Mouse (Mus musculus) left cerebral cortex, adult 11 months (tissue): Measurements from ENCODE around the gene Nfix.
"Not testable (repeated sequence)": the region's sequence is repeated elsewhere in the genome, so short reads cannot be mapped to it uniquely, and the experiment has no call there.

Experiments
- DNase-seq: peaks from one replicate; pipeline ENCODE4 v3.0.0; 2022; ENCODE audit warnings: low spot score

Nfix gene

DNA sequence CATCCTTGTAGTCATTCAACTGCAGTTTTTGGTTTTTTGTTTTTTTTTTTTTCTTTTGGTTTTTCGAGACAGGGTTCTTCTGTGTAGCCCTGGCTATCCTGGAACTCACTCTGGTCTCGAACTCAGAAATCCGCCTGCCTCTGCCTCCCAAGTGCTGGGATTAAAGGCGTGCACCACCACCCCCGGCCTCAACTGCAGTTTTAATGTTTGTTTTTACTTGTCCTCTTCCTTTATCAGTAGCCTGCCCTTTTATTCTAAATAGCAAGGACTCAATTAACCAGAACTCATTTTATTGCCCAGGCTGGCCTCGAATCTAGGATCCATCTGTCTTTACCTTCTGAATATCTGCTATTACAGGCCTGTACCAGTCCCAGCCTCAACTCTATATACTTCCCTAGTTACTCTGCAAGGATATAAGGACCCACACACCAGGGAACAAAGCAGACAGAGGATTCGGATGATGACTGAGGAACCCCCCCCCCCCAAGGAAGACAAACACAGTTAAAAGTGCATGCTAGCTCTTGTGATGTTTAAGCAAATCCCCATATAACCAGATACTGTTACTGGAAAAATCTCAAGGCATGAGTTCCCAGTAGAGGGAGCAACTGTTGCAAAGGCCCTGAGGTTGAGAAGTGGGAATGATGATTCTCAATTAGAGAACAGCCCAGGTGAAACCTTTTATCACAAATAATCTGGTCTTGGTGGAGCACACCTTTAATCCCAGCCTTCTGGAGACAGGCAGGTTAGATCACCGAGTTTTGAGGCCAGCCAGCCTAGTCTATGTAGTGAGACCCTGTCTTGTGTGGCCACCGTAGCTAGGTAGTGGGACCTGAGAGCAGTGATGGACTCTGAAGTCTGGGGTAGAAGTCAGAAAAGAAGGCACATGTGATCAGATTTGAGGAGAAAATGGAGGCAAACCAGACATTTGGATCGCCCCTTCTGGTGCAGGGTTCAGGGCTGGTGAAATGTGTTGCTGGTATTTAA lies 32.9 kb upstream of the Nfix start:
- no peak for DNase-seq

DNA sequence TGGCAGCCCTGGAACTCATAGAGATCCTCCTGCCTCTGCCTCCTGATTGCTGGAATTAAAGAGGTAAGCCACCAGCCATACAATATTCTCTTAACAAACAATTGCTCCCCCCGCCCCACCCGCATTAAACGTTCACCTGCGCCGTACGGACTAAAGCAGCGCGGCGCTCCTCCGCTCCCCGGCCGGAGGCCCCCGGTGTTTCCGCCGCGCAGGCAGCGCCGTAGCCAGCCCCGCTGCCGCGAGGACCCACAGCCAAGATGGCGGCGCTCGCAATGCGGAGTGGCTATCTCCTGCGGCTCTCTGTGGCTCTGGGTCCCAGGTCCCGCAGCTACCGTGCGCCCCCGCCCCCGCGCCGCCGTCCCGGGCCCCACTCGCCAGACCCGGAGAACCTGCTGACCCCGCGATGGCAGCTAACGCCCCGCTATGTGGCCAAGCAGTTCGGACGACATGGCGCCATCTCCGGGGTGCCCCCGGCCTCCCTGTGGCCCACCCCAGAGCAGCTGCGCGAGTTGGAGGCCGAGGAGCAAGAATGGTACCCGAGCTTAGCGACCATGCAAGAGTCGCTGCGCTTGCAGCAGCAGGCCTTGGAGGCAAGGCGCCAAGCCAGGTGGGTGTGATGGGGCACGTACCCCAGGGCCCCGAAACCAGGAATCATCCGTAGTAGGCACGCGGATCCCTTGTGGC lies 32.0 kb upstream of the Nfix start:
- DNase-seq: peak; percentile 59

DNA sequence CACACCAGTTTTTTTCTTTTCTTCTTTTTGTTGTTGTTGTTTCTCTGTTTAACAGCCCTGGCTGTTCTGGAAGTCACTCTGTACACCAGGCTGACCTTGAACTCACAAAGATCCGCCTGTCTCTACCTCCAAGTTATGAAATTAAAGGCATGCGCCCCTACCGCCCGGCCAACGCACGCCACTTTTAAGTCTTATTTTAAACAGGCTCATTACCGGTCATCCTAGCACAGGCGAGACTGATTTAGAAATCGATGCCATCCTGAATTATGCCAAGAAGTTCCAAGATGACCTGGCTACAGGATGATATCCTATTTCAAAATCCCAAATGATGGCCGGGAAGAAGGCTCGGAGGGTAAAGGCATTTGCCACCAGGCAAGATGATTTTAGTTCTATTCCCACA lies 31.3 kb upstream of the Nfix start, which contains the start of gene Gadd45gip1:
Gene Gadd45gip1, plus strand, starts transcription at position 33 of the 400 bp plus-strand sequence.
- no peak for DNase-seq

DNA sequence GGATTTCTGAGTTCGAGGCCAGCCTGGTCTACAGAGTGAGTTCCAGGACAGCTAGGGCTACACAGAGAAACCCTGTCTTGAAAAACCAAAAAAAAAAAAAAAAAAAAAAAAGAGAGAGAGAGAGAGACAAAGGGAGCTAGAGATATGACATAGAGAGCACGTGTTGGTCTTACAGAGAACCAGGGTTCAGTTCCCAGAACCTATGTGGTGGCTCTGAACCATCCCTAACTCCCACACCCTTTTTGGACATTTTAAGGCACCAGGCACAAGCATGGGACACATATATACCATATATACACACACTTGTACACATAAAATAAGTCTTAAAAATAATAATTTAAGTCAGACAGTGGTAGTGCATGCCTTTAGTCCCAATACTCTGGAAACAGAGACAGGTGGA lies 26.4 kb upstream of the Nfix start:
- not testable (repeated sequence) for DNase-seq

- DNase-seq: no peak
Observed at GRCm38 (mm10) chr8:84825636-84826035, 25.5 kb upstream of the Nfix start.

DNA sequence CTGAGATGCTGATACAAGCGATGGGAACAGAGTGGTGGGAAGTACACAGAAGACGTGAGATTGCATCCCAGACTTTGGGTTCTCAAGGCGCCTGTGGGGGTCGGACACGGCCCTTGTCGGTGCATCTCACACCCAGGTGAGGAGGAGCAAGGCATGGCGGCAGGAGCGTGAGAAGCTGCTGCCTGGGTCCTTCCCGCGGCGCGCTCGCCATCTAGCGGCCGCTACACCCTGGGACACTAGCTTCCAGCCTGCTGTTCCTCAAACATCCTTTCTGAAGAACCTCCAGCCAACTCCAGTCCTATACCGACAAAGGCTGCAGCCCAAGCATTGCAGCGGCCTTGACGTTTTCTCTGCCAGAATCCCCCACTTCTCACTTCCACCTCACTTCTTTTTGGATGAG lies 23.5 kb upstream of the Nfix start:
- no peak for DNase-seq

DNA sequence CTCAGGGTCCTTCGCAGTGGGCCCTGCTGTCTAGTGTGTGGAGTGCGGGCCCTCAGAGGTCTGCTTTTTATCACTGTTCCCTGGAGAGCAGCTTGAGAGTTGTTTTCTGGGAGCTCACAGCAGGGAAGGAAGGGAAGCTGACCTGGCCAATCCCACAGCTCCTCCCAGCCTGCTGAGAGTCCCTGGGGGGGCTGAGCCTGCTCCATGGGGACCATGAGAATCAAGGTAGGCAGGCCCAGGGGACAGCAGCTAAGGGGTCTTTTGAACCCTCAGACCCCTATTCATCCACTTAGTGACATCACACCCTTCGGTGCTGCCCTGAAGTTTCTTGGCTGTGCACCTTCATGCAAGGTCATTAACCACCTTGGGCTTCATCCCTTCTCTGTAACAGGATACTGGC lies 22.6 kb upstream of the Nfix start, which contains the start of gene Dand5:
Gene Dand5, minus strand, starts transcription at position 101 of the 400 bp plus-strand sequence.
- DNase-seq: no peak

DNA sequence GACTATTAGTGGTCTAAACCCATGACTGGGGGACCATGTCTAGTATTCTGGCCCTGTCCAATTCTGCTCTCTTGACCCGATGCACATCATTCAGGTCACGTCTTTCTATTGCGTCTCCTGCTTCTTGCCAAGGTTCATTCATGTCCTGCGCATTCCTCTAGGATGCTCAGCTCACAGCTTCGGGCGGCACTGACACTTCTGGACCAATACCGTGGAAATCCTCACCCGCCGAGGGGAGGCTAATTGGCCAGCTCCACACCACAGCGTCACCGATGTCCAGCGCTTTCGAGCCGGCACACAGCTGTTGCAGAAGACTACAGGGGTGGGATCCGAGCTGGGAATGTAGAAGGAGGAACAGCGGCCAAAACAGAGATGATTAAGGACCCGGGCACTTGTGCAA lies 16.0 kb upstream of the Nfix start:
- no peak for DNase-seq

GRCm38 (mm10) chr8:84815547-84815946 lies 15.4 kb upstream of the Nfix start:
- DNase-seq: peak; percentile 83

GRCm38 (mm10) chr8:84814555-84815441 lies 14.7 kb upstream of the Nfix start:
- no peak for DNase-seq

DNA sequence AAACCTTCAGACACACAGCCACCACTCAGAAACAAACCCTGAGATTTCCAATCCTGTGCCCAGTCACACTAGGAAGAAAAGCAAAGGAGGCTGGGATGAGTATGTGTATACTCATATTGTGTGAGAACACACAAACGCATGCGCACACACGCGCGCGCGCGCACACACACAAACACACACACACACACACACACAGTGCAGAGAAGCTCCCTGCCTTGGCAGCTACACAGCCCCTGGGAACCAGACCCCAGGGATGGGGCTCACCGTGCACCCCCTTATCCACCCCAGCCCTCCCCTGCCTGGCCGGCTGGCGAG lies 14.1 kb upstream of the Nfix start:
- no peak for DNase-seq

DNA sequence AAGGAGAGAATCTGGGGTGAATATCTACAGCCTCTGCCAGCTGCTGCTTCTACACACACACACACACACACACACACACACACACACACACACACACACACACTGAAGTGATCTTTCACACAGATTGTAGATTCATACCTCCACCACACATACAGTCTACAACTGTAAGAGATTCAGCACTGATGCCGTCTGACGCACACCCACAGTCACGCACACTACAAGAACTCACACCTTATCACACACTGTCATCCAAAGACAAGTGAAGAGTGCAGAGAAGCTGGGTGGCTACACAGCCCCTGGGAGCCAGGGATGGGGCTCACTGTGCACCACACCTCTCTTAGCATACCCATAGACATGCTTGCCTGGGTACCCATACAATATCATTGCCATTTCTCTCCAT lies 13.7 kb upstream of the Nfix start:
- no peak for DNase-seq

DNA sequence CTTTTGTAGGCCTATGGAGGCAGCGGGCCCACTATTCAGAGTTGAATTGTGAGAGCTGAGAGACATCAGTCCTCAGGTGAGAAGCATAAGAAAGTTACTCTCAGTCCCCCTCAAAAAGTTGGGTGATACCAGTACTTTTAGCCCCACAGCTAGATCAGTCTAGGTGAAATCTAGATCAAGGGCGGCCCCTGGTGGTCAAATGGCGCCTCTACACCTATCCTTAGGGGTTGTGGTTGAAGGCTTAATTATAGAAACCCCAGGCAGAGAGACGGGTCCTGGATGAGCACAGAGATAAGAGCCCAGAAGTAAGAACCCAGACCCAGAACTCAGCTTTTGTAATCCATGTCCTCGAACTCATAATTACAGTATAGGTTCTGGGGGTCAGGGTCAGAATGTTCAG lies 12.9 kb upstream of the Nfix start:
- no peak for DNase-seq

DNA sequence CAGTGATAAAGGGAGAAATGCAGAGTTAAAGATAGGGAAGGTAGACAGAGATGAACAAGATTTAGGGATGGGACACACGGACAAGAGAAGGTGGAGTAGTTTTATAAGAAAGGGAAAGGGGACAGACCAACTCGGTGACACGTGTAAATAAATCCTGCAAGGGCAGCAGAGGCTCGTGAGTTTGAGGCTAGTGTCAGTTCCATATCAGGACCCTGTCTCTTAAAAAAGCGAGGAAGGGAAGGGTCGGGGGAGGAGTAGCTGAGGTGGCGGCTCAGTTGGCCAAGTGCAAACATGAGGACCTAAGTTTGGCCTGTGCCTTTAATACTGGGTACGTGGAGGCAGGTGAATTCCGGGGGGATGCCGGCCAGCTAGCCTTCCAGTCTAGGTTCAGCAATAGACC lies 11.2 kb upstream of the Nfix start:
- DNase-seq: no peak

DNA sequence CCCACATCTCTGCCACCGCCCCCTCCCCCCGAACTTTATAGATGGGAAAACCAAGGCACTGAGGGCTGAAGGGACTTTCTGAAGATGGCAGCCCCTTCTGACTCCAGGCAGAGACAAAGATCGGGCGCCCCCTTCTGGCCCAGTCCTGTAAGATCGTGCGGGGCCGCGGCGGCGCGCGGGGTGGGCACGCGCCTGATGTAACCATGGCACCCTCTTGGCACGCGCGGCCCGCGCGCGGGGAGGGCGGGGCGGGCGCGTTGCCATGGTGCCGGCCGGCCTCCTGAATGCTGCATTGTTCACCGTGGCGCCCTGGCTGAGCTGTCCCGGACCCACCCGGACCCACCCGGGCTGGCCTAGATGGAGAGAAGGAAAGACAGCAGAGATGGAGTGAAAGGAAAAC lies 10.8 kb upstream of the Nfix start:
- peak; percentile 95 for DNase-seq

- DNase-seq: no peak
Observed at GRCm38 (mm10) chr8:84809941-84810280, 9.8 kb upstream of the Nfix start.

DNA sequence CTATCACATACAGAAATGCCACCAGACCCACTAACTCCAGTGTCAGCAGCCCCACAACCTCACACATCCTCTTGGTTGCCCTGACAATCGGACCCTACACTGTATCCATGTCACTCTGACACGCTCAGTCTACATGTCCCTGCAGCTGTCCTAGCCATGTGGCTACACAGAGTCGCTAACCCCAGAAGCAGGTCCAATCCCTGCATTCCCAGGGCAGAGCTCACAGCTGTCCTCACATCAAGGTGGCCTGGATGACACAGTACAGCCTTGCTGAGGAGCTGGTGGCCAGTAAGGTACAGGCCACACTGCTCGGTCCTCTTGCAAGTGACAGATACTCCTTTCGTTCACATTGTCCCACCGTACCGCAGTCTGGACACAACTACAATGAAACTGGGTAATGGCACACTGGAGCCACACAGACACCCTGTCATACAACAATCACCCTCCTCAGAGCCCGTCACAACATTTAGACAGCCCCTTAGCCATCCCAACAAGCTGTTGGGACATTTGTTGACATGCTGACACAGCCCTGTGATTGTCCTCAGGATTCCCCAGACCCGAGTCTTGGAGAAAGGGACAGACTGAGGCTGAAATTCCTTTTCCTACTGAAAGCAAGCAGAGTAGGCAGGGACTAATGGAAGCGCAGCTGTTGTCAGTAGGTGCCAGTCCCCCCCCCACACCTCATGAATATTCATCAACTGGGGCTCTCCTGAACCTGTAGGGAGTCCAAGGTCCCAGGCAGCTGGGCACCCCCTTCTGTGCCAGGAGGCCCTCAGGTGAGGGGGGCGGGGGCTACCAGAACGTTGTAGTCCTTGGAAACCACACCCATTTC lies 9.2 kb upstream of the Nfix start:
- no peak for DNase-seq

DNA sequence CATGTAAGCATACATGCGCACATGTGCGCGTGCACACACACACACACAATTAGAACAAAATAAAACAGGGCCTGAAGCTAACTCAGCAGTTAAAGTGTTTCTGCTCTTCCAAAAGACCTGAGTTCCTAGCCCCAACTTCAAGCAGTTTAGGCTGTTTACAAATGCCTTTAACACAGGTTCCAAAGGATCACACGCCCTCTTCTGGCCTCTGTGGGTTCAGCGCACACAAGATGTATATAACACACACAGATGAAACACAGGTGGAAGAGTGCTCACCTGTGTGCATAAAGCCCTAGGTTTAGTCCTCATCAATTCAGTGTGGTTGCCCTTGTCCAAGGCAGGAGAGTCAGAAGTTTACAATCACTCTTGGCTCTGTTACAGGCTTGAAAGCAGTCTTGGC lies 5.9 kb upstream of the Nfix start:
- DNase-seq: no peak

DNA sequence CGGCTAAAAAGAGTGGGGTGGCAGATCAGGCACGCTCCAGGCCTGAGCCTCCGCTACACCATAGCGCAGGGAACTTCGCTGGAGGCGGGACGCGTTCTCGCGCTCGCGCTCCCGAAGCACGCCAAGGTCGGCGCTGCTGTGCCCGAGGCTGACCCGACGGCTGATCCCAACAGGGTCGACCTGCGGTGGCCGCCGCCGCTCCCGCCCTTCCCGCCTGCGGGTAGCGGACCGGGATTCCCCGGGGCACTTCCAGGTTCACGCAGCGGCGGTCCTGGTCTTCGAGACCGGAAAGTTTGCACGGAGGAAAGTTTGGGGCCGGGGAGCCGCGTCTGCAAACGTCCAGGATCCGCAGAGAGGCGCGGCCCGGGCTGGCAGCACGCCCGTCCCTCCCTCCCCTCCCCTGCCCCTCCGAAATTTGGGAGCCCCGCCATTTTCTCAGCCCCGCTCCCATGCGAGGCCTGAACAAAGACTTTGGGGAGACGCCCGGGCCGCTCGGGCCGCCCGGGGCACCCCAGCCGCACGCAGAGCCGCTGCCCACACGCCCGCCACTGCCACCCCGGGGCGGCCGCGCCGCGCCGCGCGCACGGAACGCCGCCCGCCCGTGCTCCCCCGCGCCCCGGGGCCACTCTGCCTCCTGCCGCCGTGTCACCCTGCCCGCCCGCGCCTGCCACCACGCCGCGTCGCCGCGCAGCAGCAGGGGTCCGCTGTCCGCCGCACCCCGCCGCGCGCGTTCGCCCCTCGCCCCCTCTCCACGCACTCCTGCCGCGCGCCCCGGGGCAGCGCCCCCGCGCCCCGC lies 810 bp downstream of the Nfix start:
- no peak for DNase-seq

- no peak for DNase-seq
Observed at GRCm38 (mm10) chr8:84798446-84799135, 1.6 kb downstream of the Nfix start.
